Mouse (Mus musculus) heart, postnatal 10 days (tissue): Measurements from ENCODE around the gene 1700007K13Rik. TPM values are rescaled to one million over a fixed set of nuclear protein-coding genes. Genes with fewer than 3 reads are reported as not detected.

Experiments
- DNase-seq, 2 experiments: peaks; one replicate each; pipeline ENCODE4 v3.0.0; 2021
- intact Hi-C: fragments of 180-260 bp; cut with DNase I; formaldehyde crosslinking; loops from one replicate; pipeline ENCODE4 v1.15.1; 2025
- total RNA-seq, 2 experiments: library from RNA; stranded (reverse); gene quantifications; 2 replicates each; pipeline ENCODE4 v1.2.3; 2021

Gene 1700007K13Rik
- total RNA-seq, 2 experiments from 2014 or later = 0.34 TPM; not detected in 1

- intact Hi-C loops = loop anchor here (2.0 to 5.0 kb wide), 5 partner anchors 45 to 648 kb away; no protein-coding TSS in a partner anchor
- peak; percentile 86 to 93 for DNase-seq
Measured at GRCm38 (mm10) chr2:28419898-28420297, 46.2 kb downstream of the 1700007K13Rik start.

DNA sequence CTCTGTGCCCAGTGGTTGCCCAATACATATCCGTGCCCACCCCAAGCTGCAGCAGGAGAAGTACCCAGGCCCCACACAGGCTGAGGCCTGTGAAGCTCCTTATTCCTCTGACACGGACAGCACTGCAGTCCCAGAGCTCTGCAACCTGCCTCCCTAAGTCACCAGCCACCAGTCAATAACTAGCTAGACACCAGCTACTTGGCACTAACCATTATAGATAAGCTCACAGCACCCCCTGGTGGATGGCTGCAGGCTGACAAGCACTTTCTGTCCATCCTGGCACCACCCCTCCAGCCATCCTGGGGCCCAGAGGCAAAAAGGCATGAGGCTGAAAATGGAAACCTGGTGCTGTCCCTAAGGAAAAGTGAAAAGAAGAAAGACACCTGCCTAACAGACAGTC lies 48.1 kb downstream of the 1700007K13Rik start:
- peak; percentile 89 to 93 for DNase-seq
- intact Hi-C loops = loop anchor here (1.0 to 5.0 kb wide), 5 partner anchors 43 to 491 kb away; no protein-coding TSS in a partner anchor

DNA sequence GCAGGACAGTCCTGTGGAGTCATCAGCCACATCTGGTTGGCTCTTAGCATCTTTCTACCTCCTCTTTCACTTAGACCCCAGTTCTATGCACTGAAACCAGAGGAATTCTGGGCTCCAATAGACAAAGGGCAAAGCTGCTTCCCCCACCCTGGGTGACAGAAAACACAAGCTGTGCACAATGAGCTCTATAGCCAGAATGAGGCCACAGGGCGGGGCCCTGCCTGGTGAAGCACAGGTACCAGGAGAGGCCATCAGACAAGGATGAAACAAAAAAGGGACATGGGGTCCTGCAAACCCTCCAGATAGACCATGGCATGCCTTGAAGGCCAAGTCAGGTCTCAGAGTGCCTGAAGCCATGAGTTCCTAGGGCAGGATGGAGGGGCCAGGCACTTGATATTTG lies 49.6 kb downstream of the 1700007K13Rik start:
- intact Hi-C loops = loop anchor here (5.0 kb wide), 2 partner anchors 434 to 489 kb away; no protein-coding TSS in a partner anchor
- DNase-seq = no peak

DNA sequence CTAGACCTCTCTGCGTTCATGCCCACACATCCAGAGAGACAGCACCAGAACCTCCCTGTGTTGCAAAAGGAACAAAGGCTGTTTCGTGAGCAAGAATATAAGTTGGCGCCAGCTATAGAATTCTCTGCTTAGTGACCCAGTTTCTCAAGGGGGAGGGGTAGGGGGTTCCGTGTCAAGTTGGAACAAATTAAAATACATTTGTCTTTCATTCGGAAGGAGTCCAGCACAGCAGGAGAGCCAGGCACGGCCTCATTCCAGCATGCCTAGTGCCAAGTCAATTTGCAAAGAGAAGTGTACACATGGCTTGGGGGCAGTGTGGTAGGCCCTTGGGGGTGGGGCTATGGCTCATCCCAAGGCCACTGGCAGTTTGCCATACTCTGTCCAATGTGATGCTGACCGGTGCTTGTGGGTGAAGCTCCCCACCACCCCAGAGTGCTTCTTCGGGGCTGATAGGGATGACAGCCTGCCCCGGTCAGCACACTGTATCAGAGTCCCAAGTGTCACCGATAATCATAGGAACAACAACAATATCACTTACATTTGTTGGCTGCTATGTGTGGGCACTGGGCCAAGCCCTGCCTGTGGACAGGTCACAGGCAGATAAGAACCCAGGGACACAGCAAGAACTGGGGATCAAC lies 50.6 kb downstream of the 1700007K13Rik start:
- DNase-seq = peak; percentile 50 to 58
- intact Hi-C loops = loop anchor here (5.0 kb wide), 2 partner anchors 433 to 488 kb away; no protein-coding TSS in a partner anchor

DNA sequence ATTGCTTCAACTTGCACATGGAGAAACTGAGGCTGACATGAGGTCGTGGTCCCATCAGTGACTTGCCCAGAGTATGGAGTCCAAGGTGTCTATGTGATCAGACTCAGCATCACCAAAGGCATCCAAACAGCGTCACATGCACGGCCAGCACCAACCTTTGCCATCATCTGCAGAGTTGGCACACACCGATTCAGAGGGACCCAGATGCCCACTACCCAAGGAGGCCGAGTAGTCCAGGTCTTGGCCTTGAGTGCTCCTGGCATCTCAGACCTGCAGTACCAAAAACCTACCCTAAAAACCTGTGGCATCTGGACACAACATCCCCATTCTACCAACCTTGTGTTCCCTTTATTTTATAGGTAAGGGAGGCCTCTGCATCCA lies 51.4 kb downstream of the 1700007K13Rik start:
- DNase-seq = no peak
- intact Hi-C loops = loop anchor here (5.0 kb wide), 2 partner anchors 432 to 487 kb away; no protein-coding TSS in a partner anchor

- intact Hi-C loops = no loop called here
Measured at GRCm38 (mm10) chr2:28414116-28414756, 51.9 kb downstream of the 1700007K13Rik start.

DNA sequence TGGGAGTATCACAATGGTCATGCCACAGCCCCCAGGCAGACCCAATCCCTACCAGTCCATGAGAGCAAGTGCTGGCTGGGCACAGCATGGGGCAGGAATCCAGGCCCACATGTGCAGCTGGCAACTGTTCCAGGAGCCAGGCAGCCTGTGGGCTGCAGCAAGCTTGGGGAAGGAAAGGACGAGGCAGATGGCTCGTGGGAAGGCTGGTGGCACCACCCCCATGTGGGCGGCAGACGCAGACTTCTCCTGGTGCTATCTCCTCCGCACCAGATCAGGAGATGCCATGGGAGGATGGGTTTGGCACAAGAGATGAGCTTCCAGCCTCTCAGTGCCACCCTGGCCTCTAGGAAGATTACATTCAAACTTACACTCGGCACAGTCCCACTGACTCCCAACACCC lies 53.2 kb downstream of the 1700007K13Rik start:
- peak in 1 of 2 experiments; percentile 9 for DNase-seq
- intact Hi-C loops = no loop called here

More at GRCm38 (mm10) chr2:28414116-28414756, 51.9 kb downstream of the 1700007K13Rik start:
- DNase-seq = no peak

Other genes with a start within 250 kb of the 1700007K13Rik start
- 1 to 10 TPM; 3.1 to 5.0 TPM for gene Ppp1r26, start 19.5 kb downstream of the 1700007K13Rik start, total RNA-seq
- gene Mrps2, start 1.7 kb upstream of the 1700007K13Rik start, total RNA-seq = 10 to 100 TPM; 45.1 to 48.3 TPM
- gene Gbgt1, start 30.6 kb upstream of the 1700007K13Rik start, total RNA-seq = 1 to 10 TPM; 2.5 to 2.8 TPM
- gene Gm10134, start 39.8 kb upstream of the 1700007K13Rik start, total RNA-seq = 1 to 10 TPM; 1.7 to 2.8 TPM
- gene Ralgds, start 46.8 kb upstream of the 1700007K13Rik start, total RNA-seq = 10 to 100 TPM; 20.6 to 26.6 TPM
- gene Cel, start 97.1 kb upstream of the 1700007K13Rik start, total RNA-seq = not detected
- 10 to 100 TPM; 14.1 to 15.4 TPM for gene Gtf3c5, start 117.4 kb upstream of the 1700007K13Rik start, total RNA-seq
- not detected for gene Gfi1b, start 155.7 kb upstream of the 1700007K13Rik start, total RNA-seq
- 10 to 100 TPM; 16.4 to 19.8 TPM for gene Tsc1, start 174.9 kb upstream of the 1700007K13Rik start, total RNA-seq
- not detected for gene Spaca9, start 233.4 kb upstream of the 1700007K13Rik start, total RNA-seq
- not detected for gene Ak8, start 233.8 kb upstream of the 1700007K13Rik start, total RNA-seq